Mouse (Mus musculus) small intestine, adult 2 months (tissue): ENCODE data around the gene Med13l.

Experiments used
- CTCF ChIP-seq: fragments of 200-500 bp; IDR thresholded peaks from 2 replicates; pipeline ENCODE4 v1.5.1; 2012; ENCODE audit warnings: low read depth, mild to moderate bottlenecking, control low read depth, inconsistent platforms, low read length, moderate library complexity, mixed read lengths; ENCODE audit not compliant: insufficient replicate concordance, insufficient read length; ENCODE audit errors: extremely low read depth
- POLR2A ChIP-seq: fragments of 200-500 bp; IDR thresholded peaks from 2 replicates; pipeline ENCODE4 v1.6.1; 2012; ENCODE audit warnings: low read depth, mild to moderate bottlenecking, control low read depth, inconsistent platforms, low read length, moderate library complexity

- no peak for TF ChIP-seq CTCF
- TF ChIP-seq POLR2A, result peak; percentile 55; the same call in 1 of the 2 replicates
Measured at GRCm38 (mm10) chr5:118559584-118560384, 695 bp upstream of the Med13l start.
